Mouse (Mus musculus): ENCODE measurements at regions not wholly inside any gene's neighbourhood (a gene's known extent, or its start where the extent isn't known, plus 50 kb on each side); places are given as distances from the start of the nearest gene placed in this dataset.
"Not testable (repeated sequence)": the region's sequence is repeated elsewhere in the genome, so short reads cannot be mapped to it uniquely, and the experiment has no call there.

GRCm38 (mm10) chr3:6427905-6428304 lies 192.3 kb downstream of the 1700008P02Rik start:
- DNase-seq (ENCODE audit: low read depth, low spot score), result no peak

GRCm38 (mm10) chr3:6400871-6401270 lies 219.4 kb downstream of the 1700008P02Rik start:
- DNase-seq (ENCODE audit: low read depth, low spot score), result no peak

GRCm38 (mm10) chr3:6385669-6386068 lies 234.6 kb downstream of the 1700008P02Rik start:
- no peak for DNase-seq (ENCODE audit: low read depth, low spot score)

GRCm38 (mm10) chr3:6382896-6383295 lies 237.3 kb downstream of the 1700008P02Rik start:
- DNase-seq (ENCODE audit: low read depth, low spot score), result peak; percentile 18

- no peak for DNase-seq (ENCODE audit: low read depth, low spot score)
Measured at GRCm38 (mm10) chr3:6382296-6382695, 237.9 kb downstream of the 1700008P02Rik start.

- no peak for DNase-seq (ENCODE audit: low read depth, low spot score)
Measured at GRCm38 (mm10) chr3:6381732-6382131, 238.5 kb downstream of the 1700008P02Rik start.

- not testable (repeated sequence) for DNase-seq (ENCODE audit: low read depth, low spot score)
Measured at GRCm38 (mm10) chr3:6339001-6339400, 281.2 kb downstream of the 1700008P02Rik start.

- DNase-seq (ENCODE audit: low read depth, low spot score), result peak; percentile 45
Measured at GRCm38 (mm10) chr3:6320818-6321504, 299.3 kb downstream of the 1700008P02Rik start.

GRCm38 (mm10) chr3:6289500-6289899 lies 330.7 kb downstream of the 1700008P02Rik start:
- no peak for DNase-seq (ENCODE audit: low read depth, low spot score)

GRCm38 (mm10) chr3:6280636-6281035 lies 339.6 kb downstream of the 1700008P02Rik start:
- no peak for DNase-seq (ENCODE audit: low read depth, low spot score)
